Mouse (Mus musculus): Measurements from ENCODE around the gene Tnik.

The Tnik gene

DNA sequence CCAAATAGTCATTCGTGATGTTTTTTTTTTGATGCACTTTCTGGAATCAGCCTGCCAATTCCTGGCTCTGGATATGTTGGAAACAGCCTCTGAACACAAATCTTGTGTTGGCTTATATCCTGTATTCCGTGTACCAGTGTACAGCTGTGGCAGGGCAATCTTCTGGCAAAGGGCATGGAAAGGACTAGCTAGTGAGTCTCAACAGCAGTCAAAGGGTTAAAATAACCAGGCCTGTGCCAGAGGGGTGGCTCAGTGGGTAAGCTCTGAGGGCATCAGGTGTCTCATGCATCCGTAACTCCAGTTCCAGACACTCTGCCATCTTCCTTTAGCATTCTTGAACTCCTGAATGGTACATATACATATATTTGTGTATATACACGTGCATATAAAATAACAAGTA, 83.5 kb downstream of the Tnik start:
- DNase-seq (ENCODE audit: low spot score in 2 of 2), result no peak

DNA sequence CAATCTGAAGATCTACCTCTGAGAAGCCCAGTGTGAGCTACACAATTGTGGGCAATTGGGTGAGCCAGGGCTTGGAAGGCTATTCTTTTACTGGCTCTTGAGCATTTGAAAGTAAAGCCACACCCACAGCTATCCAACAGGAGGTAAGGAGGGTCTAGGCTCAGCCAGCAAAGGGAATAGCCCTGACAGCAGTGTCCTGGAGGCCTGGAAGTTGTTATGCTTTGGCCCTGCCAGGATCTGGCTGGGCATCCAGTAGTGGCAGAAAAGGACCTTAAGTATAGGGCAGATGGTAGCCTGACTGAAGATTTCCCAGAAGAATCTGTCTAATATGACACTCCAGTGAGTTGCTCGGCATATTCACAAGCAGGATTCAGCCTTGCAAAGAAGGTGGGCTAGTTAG, 85.7 kb downstream of the Tnik start:
- no peak for DNase-seq (ENCODE audit: low spot score in 2 of 2)

DNA sequence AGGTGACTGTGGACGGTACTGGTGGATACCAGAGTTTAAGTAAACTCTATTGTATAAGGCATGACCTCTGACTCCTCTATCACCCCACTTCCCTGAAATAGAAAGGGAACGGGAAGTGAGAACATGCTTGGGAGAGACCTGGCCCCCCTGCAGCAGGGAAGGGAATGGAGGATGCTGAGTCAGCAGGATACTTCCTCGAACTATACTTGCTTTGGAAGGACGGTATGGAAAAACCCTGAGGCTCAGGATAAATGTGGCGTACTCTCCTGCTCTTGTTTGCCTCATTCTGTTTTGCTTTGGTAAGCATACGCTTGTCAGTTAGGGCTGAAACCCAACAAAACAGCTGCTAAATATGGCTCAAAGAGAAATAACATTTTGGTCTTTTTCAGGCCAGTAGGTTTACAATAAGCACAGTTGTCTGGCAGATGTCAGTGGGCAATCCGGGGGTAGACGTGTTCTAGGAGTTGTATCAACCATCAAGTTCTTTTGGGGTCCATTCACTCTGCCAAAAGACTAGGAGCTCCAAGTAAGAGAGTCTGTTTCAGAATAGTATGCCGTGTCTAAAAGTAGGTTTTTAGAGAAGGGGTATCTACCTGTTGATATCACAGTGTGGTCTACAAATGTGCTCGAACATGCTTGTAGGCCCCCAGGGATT, 87.3 kb downstream of the Tnik start:
- DNase-seq (ENCODE audit: low spot score in 2 of 2), result no peak

DNA sequence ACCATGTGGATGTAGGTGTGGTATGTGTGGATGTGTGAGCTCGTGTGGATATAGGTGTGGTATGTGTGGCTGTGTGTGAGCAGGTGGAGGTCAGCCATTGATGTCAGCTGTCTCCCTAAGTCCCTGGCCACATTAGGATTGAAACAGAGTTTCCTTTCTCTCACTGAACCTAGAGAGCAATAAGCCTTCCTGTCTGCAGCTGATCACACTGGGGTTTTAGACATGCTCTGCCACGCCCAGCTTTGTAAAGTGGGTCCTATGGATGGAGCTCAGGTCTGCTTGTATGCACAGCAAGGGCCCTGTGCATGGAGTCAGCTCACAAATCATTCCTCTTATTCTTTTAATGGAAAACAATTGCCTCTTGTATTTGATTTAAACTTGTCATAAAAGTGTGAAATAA, 95.4 kb downstream of the Tnik start:
- DNase-seq (ENCODE audit: low spot score in 2 of 2), result no peak

DNA sequence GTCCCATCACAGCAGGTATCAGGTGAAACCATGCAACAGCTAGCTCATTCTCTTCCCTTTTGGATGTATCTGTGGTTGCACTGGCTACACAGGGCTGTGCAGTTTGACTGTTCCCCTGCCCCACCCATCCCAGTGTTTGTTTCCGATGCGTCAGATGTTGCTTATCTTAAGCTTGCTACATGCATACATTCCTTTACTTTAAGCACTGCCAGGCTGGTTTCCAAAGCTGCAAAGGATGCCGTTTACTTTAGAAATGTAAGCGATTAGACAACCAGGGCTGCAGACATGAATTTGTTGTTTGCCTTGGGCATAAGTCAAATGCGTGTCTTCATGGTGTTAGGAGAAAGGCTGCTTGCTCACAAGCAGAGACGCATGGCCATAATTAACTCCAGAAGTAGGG, 96.1 kb downstream of the Tnik start:
- no peak for DNase-seq (ENCODE audit: low spot score in 2 of 2)

DNA sequence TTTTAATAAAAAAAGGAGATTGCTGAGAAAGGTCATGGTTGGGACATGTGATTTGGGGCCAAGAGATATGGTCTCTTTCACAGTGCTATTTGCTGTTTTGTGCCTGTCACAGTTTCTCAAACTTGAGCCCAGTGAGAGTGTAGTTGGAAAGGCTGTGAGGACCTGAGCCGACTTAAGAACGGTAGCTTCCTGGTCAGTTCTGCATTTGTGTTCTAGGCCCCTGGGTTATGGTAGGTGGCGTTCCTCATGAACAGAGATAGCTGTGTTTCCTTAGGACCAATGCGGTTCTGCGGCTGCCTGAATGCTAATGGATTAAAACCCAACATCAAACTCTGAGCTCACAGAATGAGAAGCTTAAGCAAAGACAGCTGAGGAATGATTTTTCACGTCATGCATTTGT, 98.0 kb downstream of the Tnik start:
- DNase-seq (ENCODE audit: low spot score in 2 of 2), result no peak

DNA sequence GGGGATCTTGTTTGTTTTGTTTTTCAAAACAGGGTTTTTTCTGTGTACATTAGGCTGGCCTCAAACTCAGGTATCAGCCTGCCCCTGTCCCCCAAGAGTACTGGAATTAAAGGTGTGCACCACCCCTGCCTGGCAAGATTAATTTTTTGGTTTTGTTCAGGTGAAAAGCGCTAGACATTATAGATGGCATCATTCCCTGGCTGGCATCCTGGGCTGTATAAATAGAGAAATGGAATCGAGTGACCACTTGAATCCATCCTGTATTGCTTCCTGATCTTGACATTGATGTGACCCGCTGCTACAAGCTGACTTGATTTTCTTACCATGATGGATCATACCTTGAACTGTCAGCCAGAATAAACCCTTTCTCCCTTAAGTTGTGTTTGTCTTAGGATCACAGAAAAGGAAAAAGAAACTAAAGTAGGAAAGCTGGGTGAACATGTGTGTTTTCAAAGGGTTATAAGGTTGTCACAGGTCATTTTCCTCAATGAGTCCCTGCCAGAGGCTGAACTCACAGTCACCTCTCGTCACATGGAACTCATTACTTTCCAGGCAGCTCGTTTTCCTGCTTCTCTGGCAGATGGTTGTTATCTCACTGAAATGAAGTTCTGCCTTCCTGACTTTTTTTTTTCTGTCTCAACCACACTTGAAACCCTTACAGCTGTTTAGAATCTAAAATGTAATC, 100.6 kb downstream of the Tnik start:
- DNase-seq (ENCODE audit: low spot score in 2 of 2), result no peak

DNA sequence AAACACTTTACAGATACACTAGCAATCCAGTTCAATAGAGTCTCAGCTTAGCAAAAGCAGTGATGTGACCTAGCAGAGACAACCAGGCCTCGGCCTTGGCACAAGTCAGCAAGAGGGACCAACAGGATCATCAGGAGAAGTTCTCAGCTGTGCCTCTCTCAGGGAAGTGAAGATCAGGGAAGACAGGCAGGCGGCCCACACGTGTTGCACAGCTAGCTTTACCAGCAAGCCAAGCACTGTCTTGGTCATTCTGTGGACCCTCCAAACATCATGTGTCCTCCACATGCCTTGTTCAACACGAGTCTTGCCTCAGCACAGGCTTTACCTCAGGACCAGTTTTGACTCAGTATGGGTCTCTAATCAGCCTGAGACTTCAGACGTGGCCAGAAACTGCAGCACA, 105.7 kb downstream of the Tnik start:
- DNase-seq (ENCODE audit: low spot score in 2 of 2), result no peak

DNA sequence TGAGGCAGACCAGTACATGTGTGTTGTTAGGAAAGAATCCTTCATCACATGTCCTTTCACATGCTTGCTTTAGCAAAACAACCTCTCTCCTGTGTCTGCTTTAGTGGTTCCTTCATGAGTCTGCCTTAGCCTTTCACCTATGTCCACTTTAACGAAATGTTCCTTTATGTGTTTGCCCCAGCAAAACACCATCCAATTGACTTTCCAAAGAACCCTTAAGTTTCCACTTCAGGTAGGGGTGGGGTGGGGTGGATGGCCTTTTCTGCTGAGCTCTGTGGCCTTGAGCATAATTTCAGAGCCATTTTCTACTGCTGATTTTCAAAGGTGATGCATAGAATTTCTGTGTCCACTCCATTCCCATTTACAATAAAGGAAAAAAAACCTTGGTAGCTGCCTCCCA, 106.3 kb downstream of the Tnik start:
- no peak for DNase-seq (ENCODE audit: low spot score in 2 of 2)

DNA sequence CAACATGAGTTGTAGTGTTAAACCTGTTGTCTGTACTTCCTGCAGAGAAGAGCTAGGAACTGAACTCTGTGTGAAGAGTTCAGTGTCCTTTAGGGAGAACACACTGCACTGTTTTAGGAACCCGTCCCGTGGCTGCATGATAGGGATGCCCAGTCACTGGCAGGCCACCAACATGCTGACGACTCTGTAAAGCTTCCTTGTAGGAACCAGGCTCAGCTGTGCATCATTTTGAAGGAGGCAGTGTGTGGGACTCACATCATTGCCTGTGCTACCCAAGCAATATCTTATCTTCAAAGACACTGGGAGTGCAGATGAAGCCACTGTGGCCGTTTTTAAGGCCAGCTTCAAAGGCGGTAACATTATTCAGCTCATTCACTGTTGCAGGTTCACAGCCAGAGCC, 106.7 kb downstream of the Tnik start:
- no peak for DNase-seq (ENCODE audit: low spot score in 2 of 2)

DNA sequence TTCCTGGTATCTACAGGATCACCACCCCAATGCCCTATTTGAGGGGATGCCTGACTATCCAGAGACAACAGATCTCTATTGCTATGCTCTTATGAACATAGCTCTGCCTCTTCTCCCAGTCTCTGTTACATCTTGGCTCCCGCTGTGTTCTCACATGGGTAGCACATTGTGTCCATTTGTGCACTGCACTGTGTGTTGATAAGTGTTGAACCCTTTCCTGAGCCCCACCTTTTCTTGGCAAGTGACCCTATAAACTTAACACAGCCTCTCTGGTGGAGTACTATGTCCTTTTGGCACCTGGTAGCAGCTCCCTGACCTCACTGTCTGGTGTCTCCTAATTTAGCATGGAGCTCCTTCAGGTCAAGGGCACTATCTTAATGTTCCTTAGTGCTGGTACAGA, 108.6 kb downstream of the Tnik start:
- DNase-seq (ENCODE audit: low spot score in 2 of 2), result no peak

DNA sequence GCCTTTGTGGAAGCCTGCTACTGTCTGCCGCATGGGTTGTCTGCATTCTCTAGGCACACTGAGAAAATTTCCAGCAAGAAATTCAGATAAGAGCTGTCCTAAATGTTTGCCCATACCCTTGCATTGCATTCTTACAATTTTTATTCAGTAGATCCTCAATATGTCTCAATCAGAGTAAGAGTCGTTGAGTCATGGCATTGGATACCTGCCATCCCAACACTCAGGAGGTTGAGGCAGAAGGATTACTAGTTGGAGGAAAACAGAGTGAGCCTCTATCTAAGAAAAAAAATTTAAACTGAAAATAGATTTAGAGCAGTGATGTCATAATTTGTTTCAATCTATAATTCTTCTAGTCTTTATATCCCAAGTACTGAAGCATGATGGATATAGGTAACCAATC, 109.4 kb downstream of the Tnik start:
- no peak for DNase-seq (ENCODE audit: low spot score in 2 of 2)

DNA sequence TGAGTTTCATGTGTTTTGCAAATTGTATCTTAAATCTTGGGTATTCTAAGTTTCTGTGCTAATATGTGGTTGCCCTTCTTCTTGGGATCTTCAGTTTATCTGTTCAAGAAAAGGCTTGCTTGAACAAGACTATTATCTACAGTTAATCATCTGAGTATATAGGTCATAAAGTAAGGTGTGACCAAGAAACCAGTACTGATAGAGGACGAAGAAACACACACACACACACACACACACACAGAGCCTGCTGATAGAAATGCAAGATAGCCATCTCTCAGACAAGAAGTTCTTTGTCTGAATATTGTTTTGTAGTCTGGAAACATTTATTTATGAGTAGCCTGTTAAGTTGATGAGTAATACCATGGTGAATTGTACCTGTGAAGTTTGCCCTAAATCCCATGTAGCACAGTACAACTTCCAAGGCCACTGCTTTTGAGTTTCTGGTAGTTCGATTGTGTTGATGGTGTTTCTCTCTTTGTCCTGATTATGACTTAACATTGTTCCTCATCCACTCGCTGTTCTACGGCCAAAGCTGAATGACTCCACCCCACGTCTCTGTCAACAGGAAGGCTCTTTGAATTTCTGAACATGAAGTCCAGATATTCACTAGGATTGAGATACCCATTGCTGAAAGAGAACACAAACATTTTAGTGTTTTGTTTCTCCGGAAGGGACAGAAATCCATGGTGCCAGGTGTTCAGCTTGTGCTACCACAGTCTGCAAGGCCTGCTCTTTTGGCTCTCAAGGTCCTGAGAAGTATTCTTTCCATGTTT, 111.9 kb downstream of the Tnik start:
- no peak for DNase-seq (ENCODE audit: low spot score in 2 of 2)

DNA sequence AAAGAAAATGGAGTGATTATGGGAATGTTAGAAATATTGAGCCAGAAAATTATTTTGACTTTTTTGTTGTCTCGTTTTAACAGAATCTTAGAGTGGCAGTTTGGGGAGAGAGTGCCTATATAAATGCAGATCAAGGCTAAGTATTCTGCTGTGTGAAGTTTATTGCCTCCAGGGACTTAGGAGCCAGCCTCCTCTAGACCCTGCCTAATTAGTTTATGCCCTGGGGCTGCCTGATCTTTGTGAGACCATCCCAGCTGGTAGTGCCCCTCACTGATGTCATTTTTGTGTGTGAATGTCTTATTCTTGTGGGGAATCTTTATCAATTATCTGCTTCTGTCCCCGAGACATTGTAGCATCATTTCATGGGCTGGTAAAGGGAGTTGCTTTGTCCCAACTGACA, 117.2 kb downstream of the Tnik start:
- DNase-seq (ENCODE audit: low spot score in 2 of 2), result no peak

DNA sequence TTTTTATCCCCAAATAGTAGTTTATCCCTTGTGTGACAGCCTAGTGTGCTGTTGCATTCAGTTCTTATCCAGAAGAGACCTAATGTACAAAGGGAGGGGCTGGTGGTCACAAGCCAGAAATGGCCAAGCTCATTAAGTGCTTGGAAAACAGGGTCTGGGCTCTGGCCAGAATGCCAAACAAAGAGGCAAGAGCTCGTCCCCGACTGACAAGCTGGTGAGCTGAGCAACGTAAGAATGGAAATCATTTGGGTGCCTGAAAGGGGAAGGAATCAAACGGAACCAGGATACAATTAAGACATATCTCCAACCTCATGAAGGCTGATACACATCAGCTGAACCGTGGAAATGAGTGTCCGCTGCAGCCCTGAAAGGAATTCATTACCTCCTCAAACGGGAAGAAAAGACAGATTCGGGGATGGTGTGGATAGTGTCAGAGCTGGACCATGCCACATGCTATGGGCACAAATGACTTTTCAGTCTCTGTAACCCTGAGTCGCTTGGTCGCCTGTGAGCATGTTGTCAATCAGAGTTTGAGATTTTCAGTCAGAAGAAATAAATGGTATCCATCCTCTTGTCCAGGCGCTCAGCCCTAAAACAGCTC, 120.6 kb downstream of the Tnik start:
- no peak for DNase-seq (ENCODE audit: low spot score in 2 of 2)

DNA sequence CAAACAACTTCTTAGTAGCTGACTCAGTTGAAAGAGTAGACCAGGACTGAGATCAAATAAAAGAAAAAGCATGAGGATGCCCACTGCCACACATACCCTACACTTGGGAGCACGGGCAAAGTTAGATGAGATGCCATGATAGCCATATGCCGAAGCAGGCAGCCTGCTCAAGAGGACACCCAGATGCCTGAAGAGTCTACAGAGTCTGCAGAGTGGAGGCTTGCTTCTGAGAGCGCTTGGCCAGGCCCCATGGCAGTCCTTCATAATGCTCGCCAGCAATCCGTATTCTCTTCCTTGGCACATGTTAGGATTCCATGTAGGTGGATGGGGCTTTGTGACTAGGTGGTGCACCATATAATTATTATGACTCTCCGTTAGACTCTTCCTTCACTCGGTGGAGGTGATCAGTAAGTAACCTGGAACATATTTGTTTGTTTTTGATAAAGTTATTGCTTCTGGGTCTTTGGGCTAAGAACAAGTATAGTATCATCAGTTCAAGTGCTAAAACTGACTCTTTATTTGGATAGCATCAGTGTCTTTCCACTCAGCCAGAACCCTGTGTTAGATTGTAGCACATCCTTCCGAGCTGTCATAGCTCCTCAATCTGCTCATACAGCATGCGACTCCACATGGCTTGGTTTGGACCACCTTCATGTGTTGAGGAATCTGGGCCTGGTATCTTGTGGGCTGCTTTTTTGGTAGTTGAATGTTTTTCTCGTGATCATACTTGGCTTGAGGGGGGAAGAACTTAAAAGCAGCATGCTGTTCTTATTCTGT, 122.4 kb downstream of the Tnik start:
- DNase-seq (ENCODE audit: low spot score in 2 of 2), result no peak

DNA sequence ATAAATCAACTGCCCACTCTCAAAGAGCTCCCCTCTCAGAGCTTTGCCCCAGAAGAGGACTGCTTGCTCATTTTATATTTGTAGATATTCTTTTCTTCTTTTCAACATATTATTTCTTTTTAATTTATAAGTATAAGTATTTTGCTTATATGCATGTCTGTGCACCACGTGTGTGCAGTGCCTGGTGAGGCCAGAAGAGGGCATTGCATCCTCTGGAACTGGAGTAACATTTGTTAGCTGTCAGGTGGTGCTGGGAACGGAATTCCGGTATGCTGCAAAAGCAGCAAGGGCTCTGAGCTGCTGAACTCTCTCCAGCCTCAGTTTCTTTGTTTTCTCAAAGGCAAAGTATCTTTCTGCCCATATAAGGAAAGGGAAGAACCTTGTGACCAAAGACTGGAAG, 125.5 kb downstream of the Tnik start:
- DNase-seq (ENCODE audit: low spot score in 2 of 2), result no peak

DNA sequence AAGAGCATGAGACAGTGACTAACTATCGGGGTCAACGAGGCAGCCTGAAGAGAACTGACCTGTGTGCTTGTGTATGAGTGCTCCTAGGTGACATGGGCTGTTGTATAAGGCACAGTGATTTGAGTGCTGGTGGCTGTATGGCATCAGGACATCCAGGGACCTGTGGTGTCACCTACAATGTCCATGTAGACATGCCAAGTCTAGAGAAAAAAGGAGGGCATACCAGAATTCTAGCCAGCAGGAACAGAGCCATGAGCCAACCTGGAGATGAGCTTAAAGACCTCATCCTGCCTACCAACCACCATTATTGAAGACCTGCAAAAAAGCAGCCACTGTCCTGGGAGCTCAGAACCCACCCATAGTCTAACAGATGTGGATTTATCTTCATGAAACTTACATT, 127.2 kb downstream of the Tnik start:
- DNase-seq (ENCODE audit: low spot score in 2 of 2), result no peak

DNA sequence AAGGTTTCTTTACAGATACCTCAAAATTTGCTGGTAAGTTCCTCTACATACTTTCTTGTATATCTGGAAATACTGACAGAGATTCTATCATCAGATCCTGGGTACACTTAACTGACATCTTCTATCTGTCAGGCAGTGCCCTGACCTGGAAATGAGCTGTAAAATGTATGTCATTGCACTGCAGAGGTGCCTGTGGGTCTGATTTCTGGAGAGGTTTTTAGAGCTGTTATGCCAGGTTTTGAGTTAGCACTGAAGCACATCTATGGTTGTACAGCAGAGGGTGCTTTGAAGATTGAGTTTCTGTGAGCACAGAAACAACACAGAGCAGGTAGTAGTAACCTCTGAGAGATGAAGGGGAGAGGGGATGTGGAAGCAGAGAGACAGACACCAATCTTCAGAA, 129.5 kb downstream of the Tnik start:
- DNase-seq (ENCODE audit: low spot score in 2 of 2), result no peak

DNA sequence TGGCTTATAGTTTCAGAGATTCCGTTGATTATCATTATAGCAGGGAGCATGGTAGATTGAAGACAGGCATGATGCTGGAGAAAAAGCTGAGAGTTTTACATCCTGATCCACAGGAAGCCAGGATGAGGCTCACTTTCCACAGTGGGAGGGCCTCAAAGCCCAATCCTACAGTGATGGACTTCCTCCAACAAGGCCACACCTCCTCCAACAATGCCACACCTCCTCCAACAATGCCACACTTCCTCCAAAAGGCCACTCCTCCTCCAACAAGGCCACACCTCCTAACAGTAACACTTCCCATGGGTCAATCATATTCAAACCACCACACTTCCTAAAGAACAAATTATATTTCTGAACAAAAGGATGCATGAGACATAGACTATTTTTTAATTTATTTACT, 135.8 kb downstream of the Tnik start:
- no peak for DNase-seq (ENCODE audit: low spot score in 2 of 2)

DNA sequence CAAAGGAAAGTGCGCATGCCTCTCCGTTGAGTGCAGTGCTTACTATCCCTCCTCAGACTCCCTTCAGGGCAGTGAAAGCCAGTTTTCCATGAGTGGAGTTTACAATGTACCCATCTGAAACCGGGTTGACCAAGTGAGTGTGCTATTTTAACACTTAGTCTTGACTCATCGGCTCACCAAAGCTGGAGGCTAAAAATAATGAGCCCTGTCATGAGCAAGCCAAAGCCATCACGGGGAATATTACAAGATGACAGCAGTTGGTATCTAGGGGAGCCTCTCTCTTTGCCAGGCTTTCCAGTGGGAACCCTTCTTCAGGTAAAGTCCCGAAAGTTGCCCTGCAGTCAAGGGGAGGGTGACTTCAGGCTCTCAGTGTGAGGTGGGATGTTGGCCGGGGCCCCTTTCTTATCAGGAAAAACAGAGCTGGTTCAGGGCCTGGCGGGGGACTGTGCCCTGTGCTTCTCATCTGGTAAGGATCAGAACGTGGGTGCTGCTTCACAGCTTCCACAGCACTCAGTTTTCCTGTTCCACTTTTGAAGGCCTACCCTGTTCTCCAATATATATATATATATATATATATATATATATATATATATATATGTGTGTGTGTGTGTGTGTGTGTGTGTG, 136.7 kb downstream of the Tnik start:
- DNase-seq (ENCODE audit: low spot score in 2 of 2), result no peak

DNA sequence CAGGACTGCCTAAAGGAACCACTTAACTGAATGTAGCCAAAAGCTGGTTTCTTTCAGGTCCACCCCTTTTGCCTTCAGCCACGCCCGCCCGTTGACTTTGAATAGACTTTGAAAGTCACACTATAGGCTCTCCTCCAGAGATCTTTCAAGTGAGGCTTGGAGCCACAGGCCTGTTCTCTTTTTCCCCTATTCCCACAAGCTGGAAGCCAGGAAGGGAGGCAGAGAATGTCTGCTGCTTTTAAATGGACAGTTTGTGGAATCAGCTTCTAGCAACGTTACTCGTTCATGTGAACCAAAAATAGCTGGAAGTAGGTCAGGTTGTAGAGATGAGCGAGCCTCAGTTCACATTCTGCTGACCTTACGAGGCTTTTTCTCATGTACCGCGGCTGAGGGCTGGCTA, 138.3 kb downstream of the Tnik start:
- DNase-seq (ENCODE audit: low spot score in 2 of 2), result no peak

Data from left cerebral cortex, adult 9 months (tissue).